Mouse (Mus musculus) heart, adult 18-20 months (tissue): Measurements from ENCODE around the gene Tmpo. TPM values are rescaled to one million over a fixed set of nuclear protein-coding genes. Genes with fewer than 3 reads are reported as not detected.

Experiments used
- DNase-seq, 2 experiments: peaks; one replicate each; pipeline ENCODE4 v3.0.0; 2021 to 2022; ENCODE audit warnings: mixed read lengths in 1 of 2
- total RNA-seq, 2 experiments: library from RNA; stranded (reverse); gene quantifications; 2 replicates each; pipeline ENCODE4 v1.2.3; 2021

The Tmpo gene
- total RNA-seq, 2 experiments from 2014 or later, result 34.0 to 42.4 TPM

- DNase-seq, result no peak
These were observed 71.3 kb downstream of the Tmpo start for GRCm38 (mm10) chr10:91109841-91110240.

GRCm38 (mm10) chr10:91105981-91106380, 75.1 kb downstream of the Tmpo start:
- DNase-seq, result no peak

GRCm38 (mm10) chr10:91102799-91103590, 78.1 kb downstream of the Tmpo start:
- no peak for DNase-seq

GRCm38 (mm10) chr10:91101936-91102335, 79.2 kb downstream of the Tmpo start:
- no peak for DNase-seq

GRCm38 (mm10) chr10:91100101-91100500, 81.0 kb downstream of the Tmpo start:
- no peak for DNase-seq

- no peak for DNase-seq
These were observed 83.1 kb downstream of the Tmpo start for GRCm38 (mm10) chr10:91098056-91098455.

Other genes starting within 250 kb of the Tmpo start
- 1 to 10 TPM; 5.6 to 6.5 TPM for gene Apaf1, start 98.5 kb downstream of the Tmpo start, total RNA-seq
- 10 to 100 TPM; 18.4 to 20.9 TPM for gene Ikbip, start 98.4 kb downstream of the Tmpo start, total RNA-seq
- gene Slc25a3, start 57.3 kb downstream of the Tmpo start, total RNA-seq, result 1,000 to 10,000 TPM; 2,644 to 2,919 TPM